Mouse (Mus musculus) 3134 (cell line): ENCODE data around the gene Bpifb4.

Source experiments
- DNase-seq: peaks from one replicate; pipeline ENCODE4 v3.0.0-alpha.2; 2011; ENCODE audit warnings: low spot score; ENCODE audit not compliant: insufficient read length; ENCODE audit errors: extremely low read depth

Bpifb4 gene

GRCm38 (mm10) chr2:154004456-154004855, 66.4 kb downstream of the Bpifb4 start:
- DNase-seq = no peak

- no peak for DNase-seq
Observed at GRCm38 (mm10) chr2:154005094-154005493, 67.1 kb downstream of the Bpifb4 start.

- no peak for DNase-seq
Observed at GRCm38 (mm10) chr2:154005734-154006133, 67.7 kb downstream of the Bpifb4 start.

GRCm38 (mm10) chr2:154006331-154006730, 68.3 kb downstream of the Bpifb4 start:
- DNase-seq = no peak

GRCm38 (mm10) chr2:154007381-154007780, 69.4 kb downstream of the Bpifb4 start:
- no peak for DNase-seq

- DNase-seq = no peak
Observed at GRCm38 (mm10) chr2:154007965-154008364, 70.0 kb downstream of the Bpifb4 start, which contains the start of gene Bpifa2. Bpifa2 (plus strand) TSS chr2:154008265.
